Mouse (Mus musculus) forelimb bud, embryonic 11.5 days (tissue): ENCODE measurements at regions not wholly inside any gene's neighbourhood (a gene's known extent, or its start where the extent isn't known, plus 50 kb on each side); places are given as distances from the start of the nearest gene placed in this dataset.
"Not testable (repeated sequence)": the region's sequence is repeated elsewhere in the genome, so short reads cannot be mapped to it uniquely, and the experiment has no call there.

ENCODE experiments used
- DNase-seq: peaks from one replicate; pipeline ENCODE4 v3.0.0-alpha.2; 2012; ENCODE audit warnings: low read depth, low spot score

GRCm38 (mm10) chr4:61998366-61998765, 55.6 kb downstream of the Mup20 start:
- DNase-seq: peak; percentile 13

- DNase-seq: not testable (repeated sequence)
Observed at GRCm38 (mm10) chr4:61989941-61990340, 64.0 kb downstream of the Mup20 start.

GRCm38 (mm10) chr4:61976159-61976558, 77.8 kb downstream of the Mup20 start:
- no peak for DNase-seq

- peak; percentile 24 for DNase-seq
Observed at GRCm38 (mm10) chr4:61973236-61973635, 80.7 kb downstream of the Mup20 start.

GRCm38 (mm10) chr4:61969691-61970090, 84.3 kb downstream of the Mup20 start:
- no peak for DNase-seq

GRCm38 (mm10) chr4:61967674-61968073, 86.3 kb downstream of the Mup20 start:
- not testable (repeated sequence) for DNase-seq

GRCm38 (mm10) chr4:61962315-61962714, 91.6 kb downstream of the Mup20 start:
- no peak for DNase-seq
